Mouse (Mus musculus) megakaryocyte progenitor cell, adult 5-6 weeks (primary cell): ENCODE results near the gene Slco2b1. TPM values are rescaled to one million over a fixed set of nuclear protein-coding genes. Genes with fewer than 3 reads are reported as not detected.
A peak's percentile ranks its signal among the peaks of the same experiment; 100 is the strongest.
"Not testable (repeated sequence)": the region's sequence is repeated elsewhere in the genome, so short reads cannot be mapped to it uniquely, and the experiment has no call there.

Source experiments
- ATAC-seq: replicated peaks from 2 replicates; pipeline ENCODE4 v1.8.0; 2016; ENCODE audit warnings: mild to moderate bottlenecking, moderate TSS enrichment, inconsistent platforms; ENCODE audit not compliant: poor library complexity
- total RNA-seq, 2 experiments: library from RNA; stranded (forward) in 1 of 2; stranded (reverse) in 1 of 2; fragments of 157-497, 149-512 nt in 1 of 2; fragments of 200-1000 nt in 1 of 2; gene quantifications; 2 replicates each; pipeline versions ENCODE4 v1.2.3 to v1.2.4; 2015 to 2017

Gene Slco2b1
- 0.07 and 0.10 TPM in 2 replicates for total RNA-seq (2015)
- total RNA-seq (2017): 0.10 and 0.12 TPM in 2 replicates

GRCm38 (mm10) chr7:99711166-99711565 is at the start of gene Slco2b1:
Slco2b1 (minus strand) TSS chr7:99711340.
- ATAC-seq: peak; percentile 29; the same call in 1 of the 2 replicates

GRCm38 (mm10) chr7:99739276-99739675 is 28.1 kb upstream of the Slco2b1 start:
- no peak for ATAC-seq

GRCm38 (mm10) chr7:99735491-99735890 is 24.4 kb upstream of the Slco2b1 start:
- ATAC-seq: not testable (repeated sequence)

- ATAC-seq: no peak
Observed at GRCm38 (mm10) chr7:99734612-99735011, 23.5 kb upstream of the Slco2b1 start.

- no peak for ATAC-seq
Observed at GRCm38 (mm10) chr7:99729973-99730372, 18.8 kb upstream of the Slco2b1 start, which contains the start of gene Olfr520. Olfr520 (plus strand) TSS chr7:99730273.

- 0 out of 2 replicates have a peak, but pooled peaks have one; percentile 37 for ATAC-seq
Observed at GRCm38 (mm10) chr7:99716536-99716935, 5.4 kb upstream of the Slco2b1 start.

- no peak for ATAC-seq
Observed at GRCm38 (mm10) chr7:99712431-99712830, 1.3 kb upstream of the Slco2b1 start.

- ATAC-seq: peak; percentile 69
Observed at GRCm38 (mm10) chr7:99710476-99710875, 664 bp downstream of the Slco2b1 start.

GRCm38 (mm10) chr7:99709992-99710391 is 1.1 kb downstream of the Slco2b1 start:
- no peak for ATAC-seq

- no peak for ATAC-seq
Observed at GRCm38 (mm10) chr7:99708750-99709149, 2.4 kb downstream of the Slco2b1 start.

GRCm38 (mm10) chr7:99708301-99708721 is 2.8 kb downstream of the Slco2b1 start:
- ATAC-seq: no peak

- ATAC-seq: no peak
Observed at GRCm38 (mm10) chr7:99707671-99708070, 3.5 kb downstream of the Slco2b1 start.

- no peak for ATAC-seq
Observed at GRCm38 (mm10) chr7:99707038-99707595, 4.0 kb downstream of the Slco2b1 start.

GRCm38 (mm10) chr7:99706341-99707037 is 4.7 kb downstream of the Slco2b1 start:
- no peak for ATAC-seq

- no peak for ATAC-seq
Observed at GRCm38 (mm10) chr7:99704736-99705519, 6.2 kb downstream of the Slco2b1 start.

GRCm38 (mm10) chr7:99702201-99702600 is 8.9 kb downstream of the Slco2b1 start:
- ATAC-seq: no peak

- ATAC-seq: no peak
Observed at GRCm38 (mm10) chr7:99700641-99701040, 10.5 kb downstream of the Slco2b1 start.

GRCm38 (mm10) chr7:99699709-99700151 is 11.4 kb downstream of the Slco2b1 start:
- ATAC-seq: no peak

- ATAC-seq: 0 out of 2 replicates have a peak, but pooled peaks have one; percentile 20
Observed at GRCm38 (mm10) chr7:99699106-99699505, 12.0 kb downstream of the Slco2b1 start.

GRCm38 (mm10) chr7:99698576-99698975 is 12.6 kb downstream of the Slco2b1 start:
- ATAC-seq: no peak

- no peak for ATAC-seq
Observed at GRCm38 (mm10) chr7:99695471-99696057, 15.6 kb downstream of the Slco2b1 start.
